Mouse (Mus musculus) kidney, postnatal 25 days (tissue): ENCODE measurements at regions not wholly inside any gene's neighbourhood (a gene's known extent, or its start where the extent isn't known, plus 50 kb on each side); places are given as distances from the start of the nearest gene placed in this dataset.

Experiments
- DNase-seq, 2 experiments: peaks; one replicate each; pipeline ENCODE4 v3.0.0; 2021; ENCODE audit warnings: mixed read lengths in 2 of 2

GRCm38 (mm10) chr7:115084711-115085380 is 341.4 kb downstream of the Insc start:
- DNase-seq = no peak

- no peak for DNase-seq
Measured at GRCm38 (mm10) chr7:115086542-115087448, 343.3 kb downstream of the Insc start.

GRCm38 (mm10) chr7:115092481-115093050 is 349.1 kb downstream of the Insc start:
- no peak for DNase-seq

- DNase-seq = no peak
Measured at GRCm38 (mm10) chr7:115106041-115106440, 362.5 kb downstream of the Insc start.

GRCm38 (mm10) chr7:115112282-115112681 is 368.8 kb downstream of the Insc start:
- no peak for DNase-seq

- no peak for DNase-seq
Measured at GRCm38 (mm10) chr7:115123283-115123682, 379.8 kb downstream of the Insc start.

GRCm38 (mm10) chr7:115129001-115129400 is 385.5 kb downstream of the Insc start:
- DNase-seq = no peak

- no peak for DNase-seq
Measured at GRCm38 (mm10) chr7:115131259-115131969, 387.9 kb downstream of the Insc start.

GRCm38 (mm10) chr7:115131970-115132551 is 388.6 kb downstream of the Insc start:
- peak in 1 of 2 experiments; percentile 8 for DNase-seq

- DNase-seq = no peak
Measured at GRCm38 (mm10) chr7:115132595-115132994, 389.1 kb downstream of the Insc start.

- no peak for DNase-seq
Measured at GRCm38 (mm10) chr7:115134926-115135575, 391.6 kb downstream of the Insc start.

- no peak for DNase-seq
Measured at GRCm38 (mm10) chr7:115140286-115140685, 396.8 kb downstream of the Insc start.

GRCm38 (mm10) chr7:115142163-115142562 is 398.7 kb downstream of the Insc start:
- no peak for DNase-seq

- no peak for DNase-seq
Measured at GRCm38 (mm10) chr7:115144947-115145346, 401.5 kb downstream of the Insc start.

- DNase-seq = no peak
Measured at GRCm38 (mm10) chr7:115147352-115147977, 404.0 kb downstream of the Insc start.

GRCm38 (mm10) chr7:115153291-115153690 is 409.8 kb downstream of the Insc start:
- no peak for DNase-seq

GRCm38 (mm10) chr7:115153764-115154509 is 410.4 kb downstream of the Insc start:
- no peak for DNase-seq

GRCm38 (mm10) chr7:115170023-115170422 is 426.5 kb downstream of the Insc start:
- no peak for DNase-seq

GRCm38 (mm10) chr7:115170439-115170838 is 426.9 kb downstream of the Insc start:
- no peak for DNase-seq

GRCm38 (mm10) chr7:115192482-115192881 is 449.0 kb downstream of the Insc start:
- DNase-seq = no peak
